Mouse (Mus musculus) small intestine, adult 2 months (tissue): Measurements from ENCODE around the gene Scgb1b20. TPM values are rescaled to one million over a fixed set of nuclear protein-coding genes. Genes with fewer than 3 reads are reported as not detected.
"Not testable (repeated sequence)": the region's sequence is repeated elsewhere in the genome, so short reads cannot be mapped to it uniquely, and the experiment has no call there.

Experiments used
- H3K27ac ChIP-seq: fragments of 200-500 bp; 2 replicates; pipeline ENCODE4 v1.5.1; 2012; ENCODE audit warnings: low read depth, low read length, control low read depth, inconsistent platforms; ENCODE audit not compliant: insufficient read depth
- H3K27me3 ChIP-seq: fragments of 200-500 bp; 2 replicates; pipeline ENCODE4 v1.6.1; 2012; ENCODE audit warnings: mild to moderate bottlenecking, moderate library complexity, low read length, inconsistent platforms; ENCODE audit not compliant: control insufficient read depth, insufficient read depth
- H3K36me3 ChIP-seq: fragments of 200-500 bp; 2 replicates; pipeline ENCODE4 v1.6.1; 2012; ENCODE audit warnings: mild to moderate bottlenecking, low read length, control low read depth, inconsistent platforms; ENCODE audit not compliant: control insufficient read depth, insufficient read depth
- H3K4me1 ChIP-seq: fragments of 200-500 bp; 2 replicates; pipeline ENCODE4 v1.6.1; 2012; ENCODE audit warnings: low read length, inconsistent platforms, mixed read lengths; ENCODE audit not compliant: control insufficient read depth, insufficient read depth, insufficient read length
- H3K4me3 ChIP-seq: fragments of 200-500 bp; 2 replicates; pipeline ENCODE4 v1.5.1; 2012; ENCODE audit warnings: low read depth, mild to moderate bottlenecking, control low read depth, inconsistent platforms, low read length, moderate library complexity
- CTCF ChIP-seq: fragments of 200-500 bp; IDR thresholded peaks from 2 replicates; pipeline ENCODE4 v1.5.1; 2012; ENCODE audit warnings: low read depth, mild to moderate bottlenecking, control low read depth, inconsistent platforms, low read length, moderate library complexity, mixed read lengths; ENCODE audit not compliant: insufficient replicate concordance, insufficient read length; ENCODE audit errors: extremely low read depth
- WGBS: fragments of 180-500 bp; shearing (Covaris S2); methylation state at CpG from one replicate; pipeline ENCODE4 v1.1.7; 2018; 5-methylcytosine and 5-hydroxymethylcytosine counted together
- polyA plus RNA-seq: library from polyadenylated mRNA; depleted of rRNA; stranded (reverse); fragments of >200 nt; gene quantifications from 2 replicates; pipeline ENCODE4 v1.2.3, GENCODE M21; 2012; rRNA removed

The Scgb1b20 gene
- polyA plus RNA-seq, result not detected in 2 replicates

GRCm38 (mm10) chr7:33372934-33373333, at the start of gene Scgb1b20:
Gene Scgb1b20 (plus strand): TSS chr7:33373234.
- not testable (repeated sequence) for H3K27ac ChIP-seq, H3K4me1 ChIP-seq, H3K27me3 ChIP-seq, H3K36me3 ChIP-seq, H3K4me3 ChIP-seq
- 80% methylated on average over 4 of the region's 4 CpGs for whole genome bisulfite sequencing

- not testable (repeated sequence) for H3K4me3 ChIP-seq, H3K27me3 ChIP-seq, H3K27ac ChIP-seq, H3K36me3 ChIP-seq, H3K4me1 ChIP-seq
- WGBS, result 69% methylated on average over 2 of the region's 2 CpGs
Observed at GRCm38 (mm10) chr7:33366222-33366621, 6.8 kb upstream of the Scgb1b20 start, which contains the start of gene Scgb2b20. Gene Scgb2b20 (minus strand): TSS chr7:33366322.

GRCm38 (mm10) chr7:33399749-33400148, 26.7 kb downstream of the Scgb1b20 start:
- not testable (repeated sequence) for H3K4me3 ChIP-seq, H3K27me3 ChIP-seq, H3K4me1 ChIP-seq, H3K36me3 ChIP-seq, H3K27ac ChIP-seq

GRCm38 (mm10) chr7:33401650-33402049, 28.6 kb downstream of the Scgb1b20 start:
- no peaks in the 10 kb centered on the region for H3K36me3 ChIP-seq
- no peaks in the 10 kb centered on the region for H3K4me1 ChIP-seq
- WGBS, result 67% methylated on average over 1 of the region's 1 CpGs
- no peaks in the 10 kb centered on the region for H3K27me3 ChIP-seq
- no peak for TF ChIP-seq CTCF
- H3K4me3 ChIP-seq, result no peak overlapping the region
- H3K27ac ChIP-seq, result no peak overlapping the region

GRCm38 (mm10) chr7:33409681-33410080, 36.6 kb downstream of the Scgb1b20 start:
- H3K36me3 ChIP-seq, H3K4me3 ChIP-seq, H3K27ac ChIP-seq, H3K27me3 ChIP-seq, H3K4me1 ChIP-seq: not testable (repeated sequence)
- 39% methylated on average over 1 of the region's 1 CpGs for WGBS

Other genes starting within 250 kb of the Scgb1b20 start
- gene Scgb2b18, start 199.4 kb upstream of the Scgb1b20 start, polyA plus RNA-seq, result not detected in 2 replicates
- not detected in 2 replicates for gene Scgb1b18, start 187.7 kb upstream of the Scgb1b20 start, polyA plus RNA-seq
- gene Scgb2b19, start 92.9 kb upstream of the Scgb1b20 start, polyA plus RNA-seq, result not detected in 2 replicates
- gene Scgb1b19, start 85.9 kb upstream of the Scgb1b20 start, polyA plus RNA-seq, result not detected in 2 replicates
- not detected in 2 replicates for gene Scgb2b20, start 6.9 kb upstream of the Scgb1b20 start, polyA plus RNA-seq
- gene Scgb2b21, start 147.2 kb downstream of the Scgb1b20 start, polyA plus RNA-seq, result not detected in 2 replicates